Mouse (Mus musculus) urinary bladder, postnatal 10 days (tissue): Measurements from ENCODE around the gene Cpne4.

Experiments
- DNase-seq: peaks from one replicate; pipeline ENCODE4 v3.0.0; 2022; ENCODE audit warnings: low spot score

Gene Cpne4

GRCm38 (mm10) chr9:104874157-104874556 is 327.1 kb downstream of the Cpne4 start:
- DNase-seq = no peak

- DNase-seq = no peak
These were observed 329.9 kb downstream of the Cpne4 start for GRCm38 (mm10) chr9:104877014-104877413.

- DNase-seq = no peak
These were observed 331.5 kb downstream of the Cpne4 start for GRCm38 (mm10) chr9:104878558-104878957.

- DNase-seq = no peak
These were observed 343.4 kb downstream of the Cpne4 start for GRCm38 (mm10) chr9:104890517-104890916.

GRCm38 (mm10) chr9:104895360-104895759 is 348.3 kb downstream of the Cpne4 start:
- no peak for DNase-seq

- DNase-seq = no peak
These were observed 354.0 kb downstream of the Cpne4 start for GRCm38 (mm10) chr9:104901118-104901517.

GRCm38 (mm10) chr9:104901827-104902226 is 354.7 kb downstream of the Cpne4 start:
- no peak for DNase-seq

GRCm38 (mm10) chr9:104912686-104913085 is 365.6 kb downstream of the Cpne4 start:
- no peak for DNase-seq

- no peak for DNase-seq
These were observed 366.2 kb downstream of the Cpne4 start for GRCm38 (mm10) chr9:104913327-104913726.

GRCm38 (mm10) chr9:104921197-104921596 is 374.1 kb downstream of the Cpne4 start:
- no peak for DNase-seq

- no peak for DNase-seq
These were observed 375.0 kb downstream of the Cpne4 start for GRCm38 (mm10) chr9:104922051-104922450.

GRCm38 (mm10) chr9:104928806-104929205 is 381.7 kb downstream of the Cpne4 start:
- no peak for DNase-seq

- DNase-seq = no peak
These were observed 393.3 kb downstream of the Cpne4 start for GRCm38 (mm10) chr9:104940389-104940788.

GRCm38 (mm10) chr9:104950551-104950950 is 403.5 kb downstream of the Cpne4 start:
- DNase-seq = no peak

- DNase-seq = no peak
These were observed 405.1 kb downstream of the Cpne4 start for GRCm38 (mm10) chr9:104952176-104952575.

- DNase-seq = no peak
These were observed 425.7 kb downstream of the Cpne4 start for GRCm38 (mm10) chr9:104972828-104973227.

GRCm38 (mm10) chr9:104981934-104982548 is 435.0 kb downstream of the Cpne4 start:
- no peak for DNase-seq

GRCm38 (mm10) chr9:104998225-104998624 is 451.1 kb downstream of the Cpne4 start:
- no peak for DNase-seq

GRCm38 (mm10) chr9:105010721-105011120 is 463.6 kb downstream of the Cpne4 start:
- DNase-seq = no peak

- no peak for DNase-seq
These were observed 471.1 kb downstream of the Cpne4 start for GRCm38 (mm10) chr9:105018186-105018585.

GRCm38 (mm10) chr9:105028311-105028710 is 481.2 kb downstream of the Cpne4 start:
- no peak for DNase-seq

GRCm38 (mm10) chr9:105032572-105032971 is 485.5 kb downstream of the Cpne4 start:
- DNase-seq = no peak

GRCm38 (mm10) chr9:105033641-105034040 is 486.6 kb downstream of the Cpne4 start:
- no peak for DNase-seq

GRCm38 (mm10) chr9:105037847-105038246 is 490.8 kb downstream of the Cpne4 start:
- DNase-seq = no peak
